Comparison of ENCODE assay signal across 8 mouse cellular contexts in genomic region chr7:121981307-121981871, GRCm38 (mm10). TPM values are rescaled to one million over a fixed set of nuclear protein-coding genes. Genes with fewer than 3 reads are reported as not detected.
A peak's percentile ranks its signal among the peaks of the same experiment; 100 is the strongest.
DNase-seq lines count a peak whose midpoint lies in the region; ATAC-seq lines count a peak whose summit lies in the region.

Gene Cog7 (minus strand): TSS chr7:121981711.

- no peak within 1 kb of the TSS for H3K27ac ChIP-seq in intestine, embryonic 14.5 days (ENCODE audit: low read depth)

- no peaks in the 10 kb centered on the region for H3K9me3 ChIP-seq in intestine, embryonic 14.5 days (ENCODE audit: control insufficient read depth, low read length)

- under 1% methylated on average over 55 of the region's 55 CpGs for WGBS in intestine, embryonic 14.5 days

- peak within 1 kb of the TSS; percentile 89 for H3K4me3 ChIP-seq in intestine, embryonic 14.5 days (ENCODE audit: low read depth, low read length)

- peak; percentile 95 to 97 for DNase-seq in adrenal gland, adult 18-20 months (ENCODE audit: low spot score in 2 of 2)
- peak; percentile 94 for DNase-seq in embryo, embryonic 11 days
- peak; percentile 87 for DNase-seq in gastrocnemius, postnatal 25 days
- DNase-seq in intestine, embryonic 14.5 days (ENCODE audit: low spot score), result peak; percentile 97
- DNase-seq in left cerebral cortex, postnatal 14 days (ENCODE audit: low spot score in 2 of 2), result peak; percentile 93 to 96
- DNase-seq in mesoderm, embryonic 11.5 days (ENCODE audit: low read depth, low spot score), result peak; percentile 96
- peak; percentile 88 for DNase-seq in right cerebral cortex, postnatal 36 days (ENCODE audit: low spot score in 2 of 2)
- DNase-seq in yolk sac, embryonic 10.5 days (ENCODE audit: low spot score), result peak; percentile 90

- peaks cover 10% of the 10 kb centered on the region for H3K36me3 ChIP-seq in intestine, embryonic 14.5 days (ENCODE audit: control insufficient read depth, insufficient read depth, low read length)

- 0 out of 2 replicates have a peak, but pooled peaks cover 3% of the 10 kb centered on the region for H3K4me1 ChIP-seq in intestine, embryonic 14.5 days (replicated peaks; ENCODE audit: control insufficient read depth, insufficient read depth, low read length)

- intact Hi-C loops in left cerebral cortex, postnatal 14 days (cut with DNase I), result no loop called here

- H3K9ac ChIP-seq in intestine, embryonic 14.5 days (ENCODE audit: low read length), result peak within 1 kb of the TSS; percentile 78

- peak; percentile 85 for ATAC-seq in intestine, embryonic 14.5 days (replicated peaks; ENCODE audit: low FRiP score, low TSS enrichment, low read depth)

- H3K4me2 ChIP-seq in intestine, embryonic 14.5 days (ENCODE audit: low read length), result peak within 1 kb of the TSS; percentile 63

- no peaks in the 10 kb centered on the region for H3K27me3 ChIP-seq in intestine, embryonic 14.5 days (replicated peaks; ENCODE audit: control insufficient read depth, insufficient read depth, low read length)

RNA-seq across cellular contexts. Expression of gene Cog7, which starts in this region (rescaled TPM):
- total RNA-seq in adrenal gland, adult 18-20 months (2021), result 10 to 100 TPM; 26.5 to 27.5 TPM
- total RNA-seq in gastrocnemius, postnatal 25 days (2021), result 1 to 10 TPM; 8.3 to 8.7 TPM
- 22.5 and 24.1 TPM in 2 replicates for polyA plus RNA-seq in intestine, embryonic 14.5 days (2014; fragmentation: Nextera tagmentation; extraction: Ambion mirVana)
- total RNA-seq in left cerebral cortex, postnatal 14 days (2021), result 10 to 100 TPM; 36.7 to 39.3 TPM
